ENCODE assay signal across 10 mouse cellular contexts in the genomic region with DNA sequence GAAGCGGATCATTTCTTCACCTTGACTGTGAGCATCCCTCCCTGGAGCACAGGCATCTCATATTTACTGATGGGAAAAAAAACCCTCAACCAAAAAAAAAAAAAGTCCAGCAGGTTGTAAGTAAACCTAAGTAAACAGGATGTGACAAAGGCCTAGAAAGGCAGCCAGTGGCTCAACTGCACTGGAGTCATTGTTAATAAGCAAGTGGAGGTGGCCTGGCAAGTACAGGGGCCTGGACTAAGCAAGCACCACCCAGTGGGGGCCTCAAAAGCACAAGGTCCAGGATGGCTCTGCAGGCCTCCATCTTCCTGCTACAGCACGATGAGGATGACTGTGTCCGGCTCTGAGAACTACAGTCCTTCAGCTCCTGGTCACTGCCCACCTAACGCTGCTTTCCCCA.
DNase-seq lines count a peak whose midpoint lies in the region; ATAC-seq lines count a peak whose summit lies in the region.
"Had no signal": no experiment of that assay in that cellular context is flagged by ENCODE, and none has a peak within 500 bp of the region (broad histone marks: within the 10 kb centered on the region; RNA-seq: fewer than 3 reads in every experiment).

No protein-coding gene starts in this region.

- peak overlapping the region; percentile 56 for H3K27ac ChIP-seq in kidney, embryonic 15.5 days
- peak overlapping the region; percentile 74 for H3K27ac ChIP-seq in hindbrain, embryonic 12.5 days
- peak overlapping the region; percentile 87 for H3K27ac ChIP-seq in neural tube, embryonic 13.5 days (replicated peaks)

- H3K9ac ChIP-seq in kidney, embryonic 15.5 days: no peak overlapping the region
- peak overlapping the region; percentile 27; the same call in 1 of the 2 replicates for H3K9ac ChIP-seq in hindbrain, embryonic 12.5 days
- no peak overlapping the region for H3K9ac ChIP-seq in neural tube, embryonic 13.5 days

- H3K4me3 ChIP-seq in kidney, embryonic 15.5 days (replicated peaks): no peak overlapping the region
- no peak overlapping the region for H3K4me3 ChIP-seq in hindbrain, embryonic 12.5 days
- no peak overlapping the region for H3K4me3 ChIP-seq in neural tube, embryonic 13.5 days

- WGBS in kidney, embryonic 15.5 days: 60% methylated on average over 4 of the region's 4 CpGs
- WGBS in hindbrain, embryonic 12.5 days: 51% methylated on average over 4 of the region's 4 CpGs
- 50% methylated on average over 4 of the region's 4 CpGs for WGBS in neural tube, embryonic 13.5 days

- ATAC-seq in kidney, embryonic 15.5 days (replicated peaks; ENCODE audit: low FRiP score): peak; percentile 43; the same call in 1 of the 2 replicates
- peak; percentile 41 for ATAC-seq in activated CD4-positive, CD25-positive, alpha-beta regulatory T cell, adult 4 months
- ATAC-seq in hindbrain, embryonic 12.5 days (ENCODE audit: low FRiP score): no peak; the same call in 1 of the 2 replicates
- ATAC-seq in neural tube, embryonic 13.5 days (ENCODE audit: low read depth): no peak
- ATAC-seq: Patski had no signal

- DNase-seq in kidney, adult 11 months: no peak
- no peak for DNase-seq in thymus, postnatal 14 days
- no peak for DNase-seq in right cerebral cortex, postnatal 4 days
- DNase-seq in layer of hippocampus, adult 9-10 months (ENCODE audit: low spot score): no peak
- DNase-seq: lung, postnatal 10 days had no signal

- no peak overlapping the region for H3K4me2 ChIP-seq in kidney, embryonic 15.5 days
- H3K4me2 ChIP-seq in hindbrain, embryonic 12.5 days (replicated peaks): no peak overlapping the region
- 0 out of 2 replicates have a peak overlapping the region, but pooled peaks have one; percentile 5 for H3K4me2 ChIP-seq in neural tube, embryonic 13.5 days

- H3K9me3 ChIP-seq in kidney, embryonic 15.5 days (replicated peaks): no peaks in the 10 kb centered on the region
- H3K9me3 ChIP-seq in hindbrain, embryonic 12.5 days (replicated peaks): no peaks in the 10 kb centered on the region
- H3K9me3 ChIP-seq in neural tube, embryonic 13.5 days: no peaks in the 10 kb centered on the region

- H3K4me1 ChIP-seq in kidney, embryonic 15.5 days: peaks cover 77% of the 10 kb centered on the region
- H3K4me1 ChIP-seq in hindbrain, embryonic 12.5 days: peaks cover 66% of the 10 kb centered on the region
- H3K4me1 ChIP-seq in neural tube, embryonic 13.5 days (replicated peaks): peaks cover 82% of the 10 kb centered on the region

- no peaks in the 10 kb centered on the region for H3K27me3 ChIP-seq in kidney, embryonic 15.5 days
- H3K27me3 ChIP-seq in hindbrain, embryonic 12.5 days: no peaks in the 10 kb centered on the region
- no peaks in the 10 kb centered on the region for H3K27me3 ChIP-seq in neural tube, embryonic 13.5 days
- H3K27me3 ChIP-seq: Patski had no signal

- H3K36me3 ChIP-seq in kidney, embryonic 15.5 days: 0 out of 2 replicates have a peak, but pooled peaks cover 6% of the 10 kb centered on the region
- no peaks in the 10 kb centered on the region for H3K36me3 ChIP-seq in hindbrain, embryonic 12.5 days
- H3K36me3 ChIP-seq in neural tube, embryonic 13.5 days: no peaks in the 10 kb centered on the region

Comparison
In these comparisons a context has a peak if more than half of its experiments do, and no peak if none do; other contexts are left out.
1. ATAC-seq: peak in kidney, embryonic 15.5 days (single experiment) and activated CD4-positive, CD25-positive, alpha-beta regulatory T cell, adult 4 months (single experiment); none in hindbrain, embryonic 12.5 days (single experiment) and neural tube, embryonic 13.5 days (single experiment).
2. Peak in every context shown above with its lines, with median percentiles within 50 percentile points of each other: H3K27ac ChIP-seq.